8 mouse cellular contexts compared by ENCODE assay signal in the genomic region with DNA sequence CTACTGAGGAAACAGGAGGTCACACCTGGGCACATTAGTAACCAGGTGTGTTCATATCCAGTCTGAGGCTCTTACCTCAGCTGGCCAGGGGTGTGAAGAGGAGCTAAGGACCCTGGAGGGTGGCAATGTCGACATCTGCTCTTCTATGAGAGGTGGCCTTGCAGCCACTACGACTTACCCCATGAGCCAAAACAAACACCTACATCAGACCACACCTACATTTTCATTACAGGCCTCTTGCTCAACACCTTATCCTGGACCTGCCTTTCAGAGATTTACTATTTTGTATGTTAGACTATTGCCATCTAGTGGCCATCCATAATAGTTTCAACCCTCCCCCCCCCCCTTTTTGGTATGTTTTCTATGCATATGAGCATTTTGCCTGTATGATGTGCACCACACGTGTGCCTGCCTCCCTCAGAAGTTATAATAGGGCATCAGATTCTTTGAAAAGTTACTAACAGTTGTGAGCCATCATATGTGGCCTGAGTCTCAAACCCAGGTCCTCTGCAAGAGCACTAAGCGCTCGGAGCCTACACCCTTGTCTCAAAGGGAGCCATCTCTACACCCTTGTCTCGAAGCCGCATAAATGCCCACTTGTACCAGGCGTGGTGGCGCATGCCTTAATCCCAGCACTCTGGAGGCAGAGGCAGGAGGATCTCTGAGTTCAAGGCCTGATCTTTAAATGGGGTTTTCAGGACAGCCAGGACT.
DNase-seq lines count a peak whose midpoint lies in the region; ATAC-seq and TF ChIP-seq lines count a peak whose summit lies in the region.

No protein-coding gene starts in this region.

- H3K36me3 ChIP-seq in hindbrain, embryonic 11.5 days (ENCODE audit: control insufficient read depth, insufficient read depth, low read length) = no peaks in the 10 kb centered on the region

- no peak overlapping the region for H3K27ac ChIP-seq in hindbrain, embryonic 11.5 days (ENCODE audit: low read depth, low read length)

- peak; percentile 47 for TF ChIP-seq CTCF in Patski (IDR thresholded peaks at IDR 0.05)

- 65% methylated on average over 9 of the region's 9 CpGs for WGBS in hindbrain, embryonic 11.5 days

- CTCF ChIA-PET in Patski (lab: Charles Lee) = interaction anchor here (1.2 to 1.6 kb wide), 2 partner anchors 15 to 1514 kb away, joined by 3 to 4 read pairs; no protein-coding TSS in a partner anchor

- in situ Hi-C loops in Patski (cut with MboI; ENCODE audit: low pct_unique_long_range_greater_than_20kb) = loop anchor here (10.0 kb wide), 2 partner anchors 1509 to 1609 kb away; no protein-coding TSS in a partner anchor

- ATAC-seq in Patski = peak; percentile 31
- peak; percentile 61 for ATAC-seq in hindbrain, embryonic 11.5 days (ENCODE audit: low FRiP score)

- no peak overlapping the region for H3K9ac ChIP-seq in hindbrain, embryonic 11.5 days (ENCODE audit: low read depth, low read length)

- DNase-seq in kidney, adult 11 months = peak; percentile 6
- no peak for DNase-seq in kidney, adult 8-10 months
- DNase-seq in Patski (ENCODE audit: low read depth, low spot score) = peak; percentile 1
- DNase-seq in hindbrain, embryonic 11.5 days (ENCODE audit: low spot score) = peak; percentile 51
- DNase-seq in lung, postnatal 10 days = peak; percentile 63
- peak; percentile 14 for DNase-seq in yolk sac, embryonic 10.5 days (ENCODE audit: low spot score)
- DNase-seq in spleen, postnatal 36 days (ENCODE audit: low spot score in 2 of 2) = no peak
- DNase-seq in gastrocnemius, postnatal 10 days = no peak

- H3K4me1 ChIP-seq in hindbrain, embryonic 11.5 days (replicated peaks; ENCODE audit: control insufficient read depth, insufficient read depth, low read length) = no peaks in the 10 kb centered on the region

- H3K27me3 ChIP-seq in Patski = peaks cover 4% of the 10 kb centered on the region
- no peaks in the 10 kb centered on the region for H3K27me3 ChIP-seq in hindbrain, embryonic 11.5 days (ENCODE audit: control insufficient read depth, insufficient read depth, low read length)

- H3K4me3 ChIP-seq in hindbrain, embryonic 11.5 days (ENCODE audit: low read depth, low read length) = no peak overlapping the region

- no peak overlapping the region for H3K4me2 ChIP-seq in hindbrain, embryonic 11.5 days (replicated peaks; ENCODE audit: low read depth, low read length)

- POLR2A ChIA-PET in Patski (lab: Charles Lee) = no interaction called here

- H3K9me3 ChIP-seq in hindbrain, embryonic 11.5 days (ENCODE audit: control insufficient read depth, low read length) = no peaks in the 10 kb centered on the region

Comparison
In these comparisons a context has a peak if more than half of its experiments do, and no peak if none do; other contexts are left out.
1. DNase-seq: peak in kidney, adult 11 months (single experiment), Patski (single experiment), hindbrain, embryonic 11.5 days (single experiment), lung, postnatal 10 days (single experiment) and yolk sac, embryonic 10.5 days (single experiment); none in kidney, adult 8-10 months (0 of 2), spleen, postnatal 36 days (0 of 2) and gastrocnemius, postnatal 10 days (single experiment).